Mouse (Mus musculus) MEL-GATA-1-ER (cell line): ENCODE data around the gene Krtap4-2.

Experiments
- DNase-seq: peaks from one replicate; pipeline ENCODE4 v3.0.0-alpha.2; 2012; ENCODE audit warnings: low read depth; ENCODE audit errors: extremely low read depth

Gene Krtap4-2

DNA sequence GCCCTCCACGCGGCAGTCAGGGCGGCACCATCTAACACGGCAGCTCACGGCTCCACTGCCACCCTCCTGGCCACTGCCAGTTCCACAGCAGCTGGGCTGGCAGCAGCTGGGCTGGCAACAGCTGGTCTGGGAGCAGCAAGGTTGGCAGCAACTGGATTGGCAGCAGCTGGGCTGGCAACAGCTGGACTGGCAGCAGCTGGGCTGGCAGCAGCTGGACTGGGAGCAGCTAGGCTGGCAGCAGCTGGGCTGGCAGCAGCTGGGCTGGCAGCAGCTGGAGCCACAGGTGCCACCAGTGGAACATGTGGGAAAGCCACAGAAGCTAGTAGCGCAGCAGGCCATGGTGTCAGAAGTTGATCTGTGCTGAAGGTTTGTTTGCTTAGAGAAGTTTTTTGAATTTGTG lies 43.9 kb downstream of the Krtap4-2 start, which contains the start of gene Krtap1-3:
Gene Krtap1-3, minus strand, starts transcription at position 359 of the 400 bp plus-strand sequence.
- DNase-seq: no peak

- DNase-seq: no peak
Measured at GRCm38 (mm10) chr11:99585096-99585495, 49.8 kb downstream of the Krtap4-2 start.
